Mouse (Mus musculus) CH12.LX (cell line): Measurements from ENCODE around the gene Pick1. TPM values are rescaled to one million over a fixed set of nuclear protein-coding genes. Genes with fewer than 3 reads are reported as not detected.

ENCODE experiments used
- DNase-seq: peaks from one replicate; pipeline ENCODE4 v3.0.0-alpha.2; 2013; ENCODE audit errors: extremely low read depth
- H3K27ac ChIP-seq: 2 replicates; pipeline ENCODE4 v1.5.1; 2012; ENCODE audit warnings: low read depth, mild to moderate bottlenecking, control low read depth, moderate library complexity; ENCODE audit not compliant: insufficient read depth
- H3K27me3 ChIP-seq: replicated peaks from 2 replicates; pipeline ENCODE3; 2012; ENCODE audit warnings: inconsistent platforms
- H3K36me3 ChIP-seq, 2 experiments: replicated peaks in 1 of 2; 2 replicates each; pipeline versions ENCODE3 to v1.6.1; 2012; ENCODE audit warnings: inconsistent platforms in 1 of 2, low read length in 1 of 2, mild to moderate bottlenecking in 1 of 2, mixed read lengths in 1 of 2, moderate library complexity in 1 of 2; ENCODE audit not compliant: control insufficient read depth in 1 of 2, insufficient read depth in 1 of 2
- H3K4me1 ChIP-seq, 2 experiments: 2 replicates each; pipeline ENCODE4 v1.6.1; 2012; ENCODE audit warnings: inconsistent platforms in 1 of 2, moderate library complexity in 1 of 2; ENCODE audit not compliant: insufficient read depth in 2 of 2, control insufficient read depth in 1 of 2
- H3K4me2 ChIP-seq: 2 replicates; pipeline ENCODE4 v1.6.1; 2012; ENCODE audit warnings: low read depth, mild to moderate bottlenecking, control low read depth; ENCODE audit not compliant: poor library complexity, insufficient read depth, severe bottlenecking
- H3K4me3 ChIP-seq, 3 experiments: fragments of 150-350 bp in 1 of 3; sonication (generic) in 1 of 3; replicated peaks in 1 of 3; 2 replicates each; pipeline versions ENCODE3 to v1.5.1; 2011 to 2012; ENCODE audit warnings: low read depth in 2 of 3, low read length in 2 of 3, mild to moderate bottlenecking in 2 of 3, moderate library complexity in 2 of 3, control low read depth in 1 of 3, improper control_type of control experiment in 1 of 3, inconsistent platforms in 1 of 3, mixed read lengths in 1 of 3; ENCODE audit not compliant: poor library complexity in 1 of 3
- H3K79me2 ChIP-seq: replicated peaks from 2 replicates; pipeline ENCODE4 v1.6.1; 2012; ENCODE audit warnings: mild to moderate bottlenecking, moderate library complexity; ENCODE audit not compliant: control insufficient read depth, poor library complexity, insufficient read depth, severe bottlenecking; ENCODE audit errors: extremely low read depth
- H3K9ac ChIP-seq: 2 replicates; pipeline ENCODE4 v1.6.1; 2012; ENCODE audit warnings: low read depth, mild to moderate bottlenecking, control low read depth, moderate library complexity; ENCODE audit not compliant: insufficient read depth
- H3K9me3 ChIP-seq: replicated peaks from 2 replicates; pipeline ENCODE3; 2012; ENCODE audit warnings: low read length, inconsistent platforms, mixed read lengths
- BHLHE40 ChIP-seq: IDR thresholded peaks from 2 replicates; pipeline ENCODE4 v1.6.1; 2011; ENCODE audit warnings: mild to moderate bottlenecking, low read depth, low read length, improper control_type of control experiment
- CHD1 ChIP-seq: IDR thresholded peaks from 2 replicates; pipeline ENCODE4 v1.6.1; 2012; ENCODE audit warnings: low read depth, low read length, improper control_type of control experiment, inconsistent platforms
- CTCF ChIP-seq, 2 experiments: IDR thresholded peaks in 1 of 2; conservative IDR thresholded peaks in 1 of 2; 2 replicates each; pipeline ENCODE4 v1.5.1; 2011 to 2012; ENCODE audit warnings: low read depth in 2 of 2, low read length in 2 of 2, improper control_type of control experiment in 1 of 2, inconsistent platforms in 1 of 2, mild to moderate bottlenecking in 1 of 2, moderate library complexity in 1 of 2
- E2F4 ChIP-seq: IDR thresholded peaks from 2 replicates; pipeline ENCODE4 v1.6.1; 2011; ENCODE audit warnings: low read depth, low read length, improper control_type of control experiment; ENCODE audit not compliant: insufficient replicate concordance
- ELF1 ChIP-seq: IDR thresholded peaks from 2 replicates; pipeline ENCODE4 v1.6.1; 2014; ENCODE audit warnings: low read depth, mild to moderate bottlenecking, inconsistent platforms, low read length, improper control_type of control experiment
- EP300 ChIP-seq: IDR thresholded peaks from 2 replicates; pipeline ENCODE4 v1.6.1; 2011; ENCODE audit warnings: low read length, improper control_type of control experiment
- HCFC1 ChIP-seq: IDR thresholded peaks from 2 replicates; pipeline ENCODE4 v1.6.1; 2012; ENCODE audit warnings: low read depth, mild to moderate bottlenecking, inconsistent platforms, low read length, improper control_type of control experiment
- IRF4 ChIP-seq: IDR thresholded peaks from 2 replicates; pipeline ENCODE4 v1.6.1; 2014; ENCODE audit warnings: low read depth, mild to moderate bottlenecking, inconsistent platforms, low read length, improper control_type of control experiment
- JUN ChIP-seq: IDR thresholded peaks from 2 replicates; pipeline ENCODE4 v1.6.1; 2011; ENCODE audit warnings: low read depth, mild to moderate bottlenecking, low read length, improper control_type of control experiment, moderate library complexity; ENCODE audit not compliant: insufficient read depth
- KAT2A ChIP-seq: IDR thresholded peaks from 2 replicates; pipeline ENCODE4 v1.6.1; 2012; ENCODE audit warnings: low read length, improper control_type of control experiment, inconsistent platforms; ENCODE audit not compliant: insufficient replicate concordance
- MAFK ChIP-seq: IDR thresholded peaks from 2 replicates; pipeline ENCODE4 v1.6.1; 2011; ENCODE audit warnings: low read length, improper control_type of control experiment; ENCODE audit not compliant: insufficient replicate concordance
- MAX ChIP-seq: IDR thresholded peaks from 2 replicates; pipeline ENCODE4 v1.6.1; 2011; ENCODE audit warnings: low read length, improper control_type of control experiment
- MYC ChIP-seq: IDR thresholded peaks from 2 replicates; pipeline ENCODE4 v1.6.1; 2011; ENCODE audit warnings: low read depth, mild to moderate bottlenecking, improper control_type of control experiment, low read length
- NELFE ChIP-seq: IDR thresholded peaks from 2 replicates; pipeline ENCODE4 v1.6.1; 2011; ENCODE audit warnings: low read depth, low read length, improper control_type of control experiment
- NRF1 ChIP-seq: IDR thresholded peaks from 2 replicates; pipeline ENCODE4 v1.6.1; 2014; ENCODE audit warnings: low read depth, mild to moderate bottlenecking, inconsistent platforms, low read length, improper control_type of control experiment, moderate library complexity
- PAX5 ChIP-seq: IDR thresholded peaks from 2 replicates; pipeline ENCODE4 v1.6.1; 2012; ENCODE audit warnings: low read length, inconsistent platforms, mixed read lengths
- POLR2A ChIP-seq: IDR thresholded peaks from 2 replicates; pipeline ENCODE4 v1.6.1; 2011; ENCODE audit warnings: low read depth, mild to moderate bottlenecking, improper control_type of control experiment, low read length
- RAD21 ChIP-seq: IDR thresholded peaks from 2 replicates; pipeline ENCODE4 v1.6.1; 2011; ENCODE audit warnings: low read depth, mild to moderate bottlenecking, low read length, improper control_type of control experiment, moderate library complexity
- SMC3 ChIP-seq: IDR thresholded peaks from 2 replicates; pipeline ENCODE4 v1.6.1; 2011; ENCODE audit warnings: low read depth, low read length, improper control_type of control experiment
- TCF12 ChIP-seq: IDR thresholded peaks from 2 replicates; pipeline ENCODE4 v1.6.1; 2014; ENCODE audit warnings: low read depth, mild to moderate bottlenecking, inconsistent platforms, low read length, improper control_type of control experiment
- UBTF ChIP-seq: IDR thresholded peaks from 2 replicates; pipeline ENCODE4 v1.6.1; 2012; ENCODE audit warnings: low read depth, mild to moderate bottlenecking, inconsistent platforms, low read length, improper control_type of control experiment, moderate library complexity
- USF1 ChIP-seq: IDR thresholded peaks from 2 replicates; pipeline ENCODE4 v1.6.1; 2014; ENCODE audit warnings: low read depth, mild to moderate bottlenecking, inconsistent platforms, low read length, improper control_type of control experiment
- USF2 ChIP-seq: conservative IDR thresholded peaks from 2 replicates; pipeline ENCODE4 v1.6.1; 2011; ENCODE audit warnings: low read depth, low read length, improper control_type of control experiment
- ZKSCAN1 ChIP-seq: IDR thresholded peaks from 2 replicates; pipeline ENCODE4 v1.6.1; 2012; ENCODE audit warnings: low read depth, inconsistent platforms, low read length, improper control_type of control experiment, borderline replicate concordance
- ZMIZ1 ChIP-seq: IDR thresholded peaks from 2 replicates; pipeline ENCODE4 v1.6.1; 2012; ENCODE audit warnings: low read depth, mild to moderate bottlenecking, inconsistent platforms, low read length, improper control_type of control experiment
- dilution Hi-C: fragments of 300-500 bp; cut with MboI; formaldehyde crosslinking; loops from 2 replicates; pipeline ENCODE4 v1.14.3; 2020; ENCODE audit warnings: low sequenced_read_pairs; ENCODE audit not compliant: extremely low pct_unique_long_range_greater_than_20kb, extremely low pct_ligation_motif_present
- in situ Hi-C: fragments of 300-500 bp; cut with MboI; formaldehyde crosslinking; loops from 3 replicates; pipeline ENCODE4 v1.14.3; 2019; ENCODE audit warnings: low sequenced_read_pairs, low pct_ligation_motif_present, low pct_unique_long_range_greater_than_20kb, mixed read lengths
- polyA plus RNA-seq: library from polyadenylated mRNA; unstranded; fragments of >175 nt; gene quantifications from 2 replicates; pipeline ENCODE4 v1.2.1, GENCODE M21; 2012; ENCODE audit warnings: low read depth; ENCODE audit not compliant: insufficient read length
- total RNA-seq, 2 experiments: library from RNA; depleted of rRNA; stranded (reverse); fragments of 300-350 nt in 1 of 2; fragments of >200 nt in 1 of 2; gene quantifications; 2 replicates each; pipeline ENCODE4 v1.2.3; 2012 to 2014

The Pick1 gene
- total and polyA plus RNA-seq, 3 experiments = 13.9 to 23.4 (median 14.9) TPM

DNA sequence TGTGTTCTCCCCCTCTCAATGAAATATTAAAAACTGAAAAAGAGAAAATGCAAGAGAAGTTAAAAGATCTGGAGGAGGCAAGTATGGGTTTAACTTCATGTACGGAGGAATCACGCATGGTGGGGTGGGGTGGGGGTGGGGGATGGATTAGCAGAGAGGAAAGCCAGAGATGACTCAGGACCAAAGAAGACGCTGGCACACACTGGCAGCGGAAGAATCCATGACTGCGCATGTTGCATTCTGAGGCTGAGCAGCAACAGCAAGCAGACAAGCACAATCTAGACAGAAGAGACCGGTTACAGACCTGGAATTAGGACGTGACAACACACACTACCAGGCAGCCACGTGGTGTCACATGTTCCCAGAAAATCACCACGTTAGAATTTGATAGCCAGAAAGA, 63.8 kb downstream of the Pick1 start:
- TF ChIP-seq MAX = no peak
- no peak for TF ChIP-seq MAFK
- no peak for TF ChIP-seq HCFC1
- TF ChIP-seq UBTF = no peak
- no peak for TF ChIP-seq EP300
- no peak for TF ChIP-seq ZKSCAN1
- TF ChIP-seq NELFE = no peak
- no peak for TF ChIP-seq KAT2A
- no peak for TF ChIP-seq MYC
- TF ChIP-seq USF1 = no peak
- no peak for TF ChIP-seq TCF12
- TF ChIP-seq JUN = no peak
- TF ChIP-seq CHD1 = no peak
- no peak for TF ChIP-seq SMC3
- TF ChIP-seq NRF1 = no peak
- TF ChIP-seq USF2 = no peak
- no peak for TF ChIP-seq ELF1
- TF ChIP-seq BHLHE40 = no peak
- no peak for TF ChIP-seq E2F4
- TF ChIP-seq PAX5 = no peak
- no peak overlapping the region for H3K4me2 ChIP-seq
- H3K79me2 ChIP-seq = no peaks in the 10 kb centered on the region
- H3K36me3 ChIP-seq = peaks cover 43 to 83% of the 10 kb centered on the region in 2 experiments
- dilution Hi-C loops = no loop called here
- H3K27me3 ChIP-seq = no peaks in the 10 kb centered on the region
- no peak overlapping the region for H3K9ac ChIP-seq
- H3K4me3 ChIP-seq = no peak overlapping the region
- no peak overlapping the region for H3K27ac ChIP-seq
- no peaks in the 10 kb centered on the region for H3K4me1 ChIP-seq
- in situ Hi-C loops = no loop called here
- H3K9me3 ChIP-seq = no peaks in the 10 kb centered on the region
- DNase-seq = no peak

GRCm38 (mm10) chr15:79298553-79298952, 69.6 kb downstream of the Pick1 start:
- no peak overlapping the region for H3K9ac ChIP-seq
- dilution Hi-C loops = no loop called here
- DNase-seq = no peak
- no peak overlapping the region for H3K4me2 ChIP-seq
- TF ChIP-seq PAX5 (no peak), ELF1 (no peak), IRF4 (no peak), MYC (no peak), KAT2A (no peak), CTCF (conservative IDR thresholded peaks at IDR 0.05 in 1 of 2, IDR thresholded peaks at IDR 0.05 in 1 of 2; ENCODE audit: low read depth in 2 of 2, low read length in 2 of 2) (no peak), JUN (no peak), ZMIZ1 (no peak), RAD21 (no peak), ZKSCAN1 (no peak), CHD1 (no peak), BHLHE40 (no peak), TCF12 (no peak), POLR2A (no peak)
- peaks cover 66 to 87% of the 10 kb centered on the region in 2 experiments for H3K36me3 ChIP-seq
- no peak overlapping the region for H3K27ac ChIP-seq
- H3K79me2 ChIP-seq = no peaks in the 10 kb centered on the region
- H3K9me3 ChIP-seq = no peaks in the 10 kb centered on the region
- in situ Hi-C loops = no loop called here
- no peaks in the 10 kb centered on the region for H3K27me3 ChIP-seq
- no peaks in the 10 kb centered on the region for H3K4me1 ChIP-seq
- no peak overlapping the region for H3K4me3 ChIP-seq
